Mouse (Mus musculus) erythroblast, embryonic 14.5 days (primary cell): Measurements from ENCODE around the gene Ptprk.

Experiments used
- GATA1 ChIP-seq: IDR thresholded peaks from 2 replicates; pipeline ENCODE4 v1.6.1; 2012; ENCODE audit warnings: low read length, inconsistent platforms, mixed read lengths
- TAL1 ChIP-seq: IDR thresholded peaks from 3 replicates; pipeline ENCODE4 v1.6.1; 2012; ENCODE audit warnings: low read length, inconsistent platforms, mixed read lengths

DNA sequence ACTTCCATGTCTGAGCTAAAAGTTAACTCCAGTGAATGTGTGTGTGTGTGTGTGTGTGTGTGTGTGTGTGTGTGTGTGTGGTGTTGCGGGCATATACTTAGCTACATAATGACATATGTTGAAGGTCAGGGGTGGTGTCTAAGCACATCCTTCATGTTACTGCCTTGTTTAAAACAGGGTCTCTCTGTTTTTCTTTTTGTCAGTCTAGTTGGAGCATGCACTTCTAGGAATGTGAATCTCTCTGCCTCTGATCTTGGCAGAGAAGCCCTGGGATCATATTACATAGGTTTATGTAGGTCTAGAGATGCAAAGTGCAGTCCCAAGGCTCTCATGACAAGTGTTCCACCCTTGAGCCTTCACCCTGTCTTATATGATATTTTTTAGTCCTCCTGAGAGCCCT, 137.5 kb downstream of the Ptprk start:
- TF ChIP-seq GATA1 = no peak
- no peak for TF ChIP-seq TAL1
